Mouse (Mus musculus) right cerebral cortex, adult 18-20 months (tissue): ENCODE measurements around the gene Pde6d.
"Not testable (repeated sequence)": the region's sequence is repeated elsewhere in the genome, so short reads cannot be mapped to it uniquely, and the experiment has no call there.

Experiments
- DNase-seq: peaks from one replicate; pipeline ENCODE4 v3.0.0; 2022; ENCODE audit warnings: mixed read lengths

Gene Pde6d

GRCm38 (mm10) chr1:86568409-86568808, 14.0 kb downstream of the Pde6d start:
- no peak for DNase-seq

GRCm38 (mm10) chr1:86562663-86563062, 19.8 kb downstream of the Pde6d start:
- DNase-seq = no peak

- DNase-seq = no peak
Measured at GRCm38 (mm10) chr1:86559232-86559631, 23.2 kb downstream of the Pde6d start.

- no peak for DNase-seq
Measured at GRCm38 (mm10) chr1:86557872-86558271, 24.6 kb downstream of the Pde6d start.

GRCm38 (mm10) chr1:86555665-86556064, 26.8 kb downstream of the Pde6d start:
- DNase-seq = no peak

GRCm38 (mm10) chr1:86551877-86552276, 30.6 kb downstream of the Pde6d start:
- DNase-seq = no peak

- DNase-seq = no peak
Measured at GRCm38 (mm10) chr1:86551299-86551698, 31.1 kb downstream of the Pde6d start.

GRCm38 (mm10) chr1:86546797-86547196, 35.6 kb downstream of the Pde6d start:
- DNase-seq = no peak

GRCm38 (mm10) chr1:86542584-86542983, 39.8 kb downstream of the Pde6d start:
- no peak for DNase-seq

- DNase-seq = not testable (repeated sequence)
Measured at GRCm38 (mm10) chr1:86539583-86539982, 42.8 kb downstream of the Pde6d start.

- peak; percentile 13 for DNase-seq
Measured at GRCm38 (mm10) chr1:86538383-86538782, 44.0 kb downstream of the Pde6d start.

GRCm38 (mm10) chr1:86533411-86534130, 48.9 kb downstream of the Pde6d start:
- DNase-seq = peak; percentile 57

GRCm38 (mm10) chr1:86532362-86533051, 49.9 kb downstream of the Pde6d start:
- DNase-seq = peak; percentile 90

GRCm38 (mm10) chr1:86531547-86532321, 50.7 kb downstream of the Pde6d start:
- peak; percentile 10 for DNase-seq

- no peak for DNase-seq
Measured at GRCm38 (mm10) chr1:86530871-86531546, 51.4 kb downstream of the Pde6d start.

GRCm38 (mm10) chr1:86529590-86529989, 52.8 kb downstream of the Pde6d start:
- no peak for DNase-seq

- DNase-seq = peak; percentile 73
Measured at GRCm38 (mm10) chr1:86528571-86529180, 53.8 kb downstream of the Pde6d start.

GRCm38 (mm10) chr1:86527599-86528486, 54.6 kb downstream of the Pde6d start:
- peak; percentile 90 for DNase-seq

- peak; percentile 47 for DNase-seq
Measured at GRCm38 (mm10) chr1:86526789-86527598, 55.4 kb downstream of the Pde6d start.

- DNase-seq = peak; percentile 99
Measured at GRCm38 (mm10) chr1:86526116-86526788, 56.2 kb downstream of the Pde6d start, which contains the start of gene Ptma. Ptma (plus strand) TSS chr1:86526726.
